Mouse (Mus musculus) kidney, adult 2 months (tissue): ENCODE measurements at regions not wholly inside any gene's neighbourhood (a gene's known extent, or its start where the extent isn't known, plus 50 kb on each side); places are given as distances from the start of the nearest gene placed in this dataset.

Experiments used
- CTCF ChIP-seq: fragments of 200-500 bp; conservative IDR thresholded peaks from 2 replicates; pipeline ENCODE4 v1.5.1; 2011; ENCODE audit warnings: low read depth, mild to moderate bottlenecking, control low read depth, low read length, moderate library complexity, mixed read lengths; ENCODE audit not compliant: insufficient read depth, insufficient read length
- POLR2A ChIP-seq: fragments of 200-500 bp; IDR thresholded peaks from one replicate; pipeline ENCODE4 v1.6.1; 2011; ENCODE audit warnings: low read depth, low read length, control low read depth

DNA sequence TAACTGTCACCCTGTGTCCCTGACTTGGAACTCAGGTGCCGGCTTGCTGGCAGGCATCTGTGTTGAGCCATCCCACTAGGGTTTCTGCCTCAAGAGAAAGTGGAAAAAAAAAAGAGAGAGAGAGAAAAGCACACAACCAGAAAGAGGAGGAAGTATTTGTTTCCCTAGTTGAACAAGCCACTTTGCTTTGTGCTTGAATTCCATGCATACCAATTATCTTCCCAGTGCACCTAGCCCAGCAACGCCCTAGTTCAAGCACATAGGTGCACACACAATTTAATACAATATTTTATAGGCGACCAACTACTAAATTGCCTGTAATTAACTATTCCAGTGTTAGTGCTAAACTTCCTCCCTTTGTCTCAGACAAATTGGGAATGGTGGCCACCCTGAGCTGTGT is 230.3 kb downstream of the Ccdc91 start:
- TF ChIP-seq CTCF = no peak
- no peak for TF ChIP-seq POLR2A
